Mouse (Mus musculus): ENCODE data around the gene Rho. TPM values are rescaled to one million over a fixed set of nuclear protein-coding genes. Genes with fewer than 3 reads are reported as not detected.

Rho gene
- polyA plus RNA-seq, 1 experiment from 2014 or later = 0.16 TPM

DNA sequence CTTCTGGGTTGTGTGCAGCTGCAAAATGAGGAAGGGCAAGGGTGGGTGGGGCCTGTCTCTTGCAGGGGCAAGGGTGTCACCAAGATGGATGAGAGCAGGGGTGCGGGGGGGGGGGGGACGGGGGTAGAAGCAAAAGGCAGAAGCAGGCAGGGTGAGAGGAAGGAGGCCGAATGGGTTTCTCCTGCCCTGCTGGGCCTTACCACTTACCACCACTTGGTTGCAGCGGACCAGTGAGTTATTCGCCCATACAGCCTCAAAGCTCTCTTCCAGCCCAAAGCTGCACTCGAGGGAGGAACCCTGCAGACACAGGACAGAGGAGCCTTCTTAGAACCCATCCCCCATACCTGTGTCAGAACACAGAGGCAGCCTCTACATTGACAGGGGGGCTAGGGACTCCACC lies 38.4 kb downstream of the Rho start:
- Histone ChIP-seq H3K9ac (ENCODE audit: low read depth, low read length) (no peak overlapping the region), H3K4me1 (ENCODE audit: control insufficient read depth, insufficient read depth, low read length) (peaks cover 24% of the 10 kb centered on the region), H3K36me3 (ENCODE audit: control insufficient read depth, insufficient read depth, low read length) (no peaks in the 10 kb centered on the region), H3K27me3 (ENCODE audit: control insufficient read depth, insufficient read depth, low read length) (no peaks in the 10 kb centered on the region; the same call in 1 of the 2 replicates), H3K4me2 (no peak overlapping the region), H3K9me3 (replicated peaks; ENCODE audit: control insufficient read depth, low read length) (no peaks in the 10 kb centered on the region), H3K4me3 (ENCODE audit: low read depth, low read length) (no peak overlapping the region), H3K27ac (ENCODE audit: low read depth, low read length) (no peak overlapping the region)
- WGBS (ENCODE audit: insufficient replicate concordance) = 66% methylated on average over 4 of the region's 6 CpGs
- no peak for ATAC-seq (replicated peaks; ENCODE audit: insufficient number of reproducible peaks, low FRiP score, low TSS enrichment)

DNA sequence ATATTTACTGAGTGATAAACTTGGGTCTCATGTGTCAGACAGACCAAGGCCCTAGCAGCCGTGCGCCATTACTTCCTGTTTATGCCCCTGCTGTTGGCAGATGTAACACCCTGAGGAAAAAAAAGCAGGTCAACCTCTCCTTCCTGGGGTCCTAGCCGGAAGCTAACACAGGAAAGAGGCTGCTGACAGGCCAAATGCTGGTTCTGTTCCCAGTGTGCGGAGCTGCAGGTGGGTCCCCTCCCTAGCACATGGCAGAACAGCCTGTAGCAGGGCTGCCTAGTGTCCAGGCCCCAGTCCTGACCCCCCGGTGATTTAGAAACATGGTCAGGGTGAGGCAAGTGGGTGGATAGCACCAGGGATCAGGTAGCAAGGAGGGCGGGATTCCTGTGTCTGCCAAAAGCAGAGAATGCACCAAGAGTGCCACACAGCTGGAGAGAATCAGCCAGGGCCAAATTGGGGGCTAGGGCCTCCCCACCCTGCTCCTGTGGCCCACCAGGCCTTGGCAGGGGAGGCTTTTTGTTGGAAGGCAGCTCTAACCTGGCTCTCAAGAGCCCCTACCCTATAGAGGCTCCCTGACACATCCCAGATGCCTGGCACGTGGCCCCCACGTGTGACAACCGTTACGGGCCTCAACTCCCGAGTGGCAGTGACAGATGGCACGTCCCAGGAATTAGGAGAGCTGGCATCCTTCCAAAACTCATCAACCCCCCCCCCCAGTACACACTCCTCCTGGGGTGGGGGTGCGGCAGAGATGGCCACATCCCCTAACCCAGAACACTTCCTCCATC lies 39.9 kb downstream of the Rho start:
- no peak for ATAC-seq (replicated peaks; ENCODE audit: insufficient number of reproducible peaks, low FRiP score, low TSS enrichment)
- no peak overlapping the region for H3K27ac ChIP-seq (ENCODE audit: low read depth, low read length)
- no peaks in the 10 kb centered on the region for H3K9me3 ChIP-seq (replicated peaks; ENCODE audit: control insufficient read depth, low read length)
- 38% methylated on average over 13 of the region's 13 CpGs for WGBS (ENCODE audit: insufficient replicate concordance)
- H3K4me1 ChIP-seq (ENCODE audit: control insufficient read depth, insufficient read depth, low read length) = peaks cover 27% of the 10 kb centered on the region
- no peaks in the 10 kb centered on the region; the same call in 1 of the 2 replicates for H3K27me3 ChIP-seq (ENCODE audit: control insufficient read depth, insufficient read depth, low read length)
- H3K36me3 ChIP-seq (ENCODE audit: control insufficient read depth, insufficient read depth, low read length) = no peaks in the 10 kb centered on the region
- no peak overlapping the region for H3K9ac ChIP-seq (ENCODE audit: low read depth, low read length)
- no peak overlapping the region for H3K4me3 ChIP-seq (ENCODE audit: low read depth, low read length)
- H3K4me2 ChIP-seq = no peak overlapping the region

DNA sequence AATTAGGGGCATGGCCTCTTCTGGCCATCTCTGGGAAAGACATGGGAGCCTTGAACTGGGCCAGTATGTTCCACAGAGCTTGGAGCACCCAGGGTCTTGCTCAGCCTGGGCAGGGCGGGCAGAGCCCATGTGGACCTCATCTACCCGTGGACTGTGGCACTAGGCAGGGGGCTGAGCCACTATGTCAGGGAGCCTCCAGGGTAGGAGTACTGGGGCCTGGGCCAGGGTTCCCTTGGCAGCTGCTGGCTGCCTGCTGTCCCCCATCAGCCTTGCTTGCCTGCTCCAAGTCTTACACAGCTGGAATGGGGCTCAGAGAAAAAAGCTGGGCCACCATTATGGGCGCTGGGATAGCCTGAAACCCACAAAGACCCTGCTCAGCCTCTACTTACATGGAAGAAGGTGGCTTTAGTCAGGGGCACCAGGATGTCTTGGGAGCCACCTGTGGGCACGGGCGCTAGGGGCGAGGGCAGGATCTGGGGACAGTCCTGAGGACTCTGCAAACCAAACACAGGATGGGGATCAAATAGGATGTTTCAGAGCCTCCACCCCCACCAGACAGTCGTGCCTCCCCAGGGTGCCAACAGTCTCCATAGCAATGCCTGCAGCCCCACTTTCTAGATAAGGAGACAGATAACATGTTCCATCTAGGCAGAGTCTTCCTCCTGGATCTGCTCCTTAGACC lies 40.7 kb downstream of the Rho start:
- Histone ChIP-seq H3K4me3 (ENCODE audit: low read depth, low read length) (no peak overlapping the region), H3K4me2 (no peak overlapping the region), H3K36me3 (ENCODE audit: control insufficient read depth, insufficient read depth, low read length) (no peaks in the 10 kb centered on the region), H3K9ac (ENCODE audit: low read depth, low read length) (no peak overlapping the region), H3K9me3 (replicated peaks; ENCODE audit: control insufficient read depth, low read length) (no peaks in the 10 kb centered on the region), H3K27ac (ENCODE audit: low read depth, low read length) (no peak overlapping the region), H3K4me1 (ENCODE audit: control insufficient read depth, insufficient read depth, low read length) (peaks cover 27% of the 10 kb centered on the region), H3K27me3 (ENCODE audit: control insufficient read depth, insufficient read depth, low read length) (no peaks in the 10 kb centered on the region; the same call in 1 of the 2 replicates)
- ATAC-seq (replicated peaks; ENCODE audit: insufficient number of reproducible peaks, low FRiP score, low TSS enrichment) = no peak
- 69% methylated on average over 7 of the region's 7 CpGs for WGBS (ENCODE audit: insufficient replicate concordance)

DNA sequence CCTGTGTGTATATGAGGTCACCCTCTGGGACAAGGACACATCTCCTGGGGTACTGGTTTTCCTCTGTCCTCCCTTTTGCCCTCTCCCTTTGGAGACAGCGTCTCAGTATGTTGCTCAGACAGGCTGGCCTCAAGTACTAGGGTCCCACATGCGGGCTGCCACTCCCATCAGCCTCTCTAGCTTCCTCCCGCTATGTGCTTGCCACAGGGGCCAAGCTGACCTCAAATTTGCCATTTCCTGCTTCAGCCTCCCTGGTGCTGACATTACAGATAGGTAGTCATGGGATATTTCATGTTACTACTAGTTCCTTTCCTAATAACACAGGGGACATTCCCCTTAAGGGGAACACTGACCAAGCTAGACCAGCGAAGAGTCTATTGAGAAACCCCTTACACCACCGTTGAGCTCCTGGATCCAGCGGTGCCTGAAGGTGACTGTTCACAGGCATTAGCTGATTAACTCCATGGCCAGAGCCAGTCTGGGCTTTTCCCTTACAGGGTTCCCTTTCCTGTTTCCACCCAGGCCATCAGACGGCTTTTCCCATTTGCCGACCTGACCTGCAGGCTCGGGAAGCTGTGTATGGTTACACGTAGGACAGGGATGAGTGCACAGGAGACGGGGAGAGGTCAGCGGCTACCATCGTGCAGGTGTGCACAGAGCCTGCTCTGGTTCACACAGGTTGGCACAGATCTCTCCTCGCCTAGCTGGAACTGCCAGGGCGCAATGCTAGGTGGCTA lies 41.8 kb downstream of the Rho start:
- ATAC-seq (replicated peaks; ENCODE audit: insufficient number of reproducible peaks, low FRiP score, low TSS enrichment) = no peak
- H3K36me3 ChIP-seq (ENCODE audit: control insufficient read depth, insufficient read depth, low read length) = no peaks in the 10 kb centered on the region
- H3K27me3 ChIP-seq (ENCODE audit: control insufficient read depth, insufficient read depth, low read length) = no peaks in the 10 kb centered on the region; the same call in 1 of the 2 replicates
- H3K27ac ChIP-seq (ENCODE audit: low read depth, low read length) = no peak overlapping the region
- H3K4me3 ChIP-seq (ENCODE audit: low read depth, low read length) = no peak overlapping the region
- peaks cover 32% of the 10 kb centered on the region for H3K4me1 ChIP-seq (ENCODE audit: control insufficient read depth, insufficient read depth, low read length)
- H3K9ac ChIP-seq (ENCODE audit: low read depth, low read length) = no peak overlapping the region
- WGBS (ENCODE audit: insufficient replicate concordance) = 82% methylated on average over 15 of the region's 15 CpGs
- H3K9me3 ChIP-seq (replicated peaks; ENCODE audit: control insufficient read depth, low read length) = no peaks in the 10 kb centered on the region
- no peak overlapping the region for H3K4me2 ChIP-seq

DNA sequence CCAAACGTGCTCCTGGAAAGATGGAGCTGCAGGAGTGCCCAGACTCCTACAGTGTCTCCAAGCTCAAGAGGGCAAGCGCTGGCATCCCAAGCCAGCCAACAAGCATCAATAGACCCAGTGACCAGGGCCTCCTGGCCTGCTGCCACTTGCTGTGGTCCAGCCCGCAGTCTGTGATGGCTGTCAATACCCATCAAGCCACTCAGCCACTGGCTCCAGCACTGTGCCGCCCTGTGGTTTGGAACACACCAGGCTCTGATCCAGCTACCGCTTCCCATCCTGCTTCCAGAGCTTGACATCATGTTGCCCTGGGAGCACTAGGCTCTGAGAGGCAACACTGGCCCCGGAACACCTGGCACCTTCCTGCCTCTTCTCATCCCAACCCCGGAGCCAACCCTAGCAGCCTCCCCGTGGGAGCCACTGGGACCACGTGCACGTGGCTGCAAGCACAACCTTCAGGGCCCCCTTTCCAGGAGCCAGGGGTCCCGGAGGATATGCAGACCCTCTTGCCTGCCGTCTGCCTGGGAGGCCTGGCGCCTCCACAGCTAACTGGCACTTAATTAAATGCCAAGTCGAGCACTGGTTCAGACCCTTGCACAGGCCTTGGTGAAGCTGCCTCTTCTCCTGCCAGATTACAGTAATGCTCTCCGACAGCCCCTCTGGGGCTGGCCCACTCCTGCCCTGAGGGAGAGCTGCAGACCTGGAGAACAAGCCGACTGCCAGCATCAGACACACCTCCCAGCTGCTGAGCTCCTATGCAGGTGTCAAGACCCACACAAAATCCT lies 42.5 kb downstream of the Rho start:
- Histone ChIP-seq H3K36me3 (ENCODE audit: control insufficient read depth, insufficient read depth, low read length) (no peaks in the 10 kb centered on the region), H3K9me3 (replicated peaks; ENCODE audit: control insufficient read depth, low read length) (no peaks in the 10 kb centered on the region), H3K4me3 (ENCODE audit: low read depth, low read length) (no peak overlapping the region), H3K4me1 (ENCODE audit: control insufficient read depth, insufficient read depth, low read length) (peaks cover 30% of the 10 kb centered on the region), H3K4me2 (no peak overlapping the region), H3K27me3 (ENCODE audit: control insufficient read depth, insufficient read depth, low read length) (no peaks in the 10 kb centered on the region; the same call in 1 of the 2 replicates), H3K27ac (ENCODE audit: low read depth, low read length) (no peak overlapping the region), H3K9ac (ENCODE audit: low read depth, low read length) (no peak overlapping the region)
- ATAC-seq (replicated peaks; ENCODE audit: insufficient number of reproducible peaks, low FRiP score, low TSS enrichment) = no peak
- whole genome bisulfite sequencing (ENCODE audit: insufficient replicate concordance) = 81% methylated on average over 16 of the region's 16 CpGs

DNA sequence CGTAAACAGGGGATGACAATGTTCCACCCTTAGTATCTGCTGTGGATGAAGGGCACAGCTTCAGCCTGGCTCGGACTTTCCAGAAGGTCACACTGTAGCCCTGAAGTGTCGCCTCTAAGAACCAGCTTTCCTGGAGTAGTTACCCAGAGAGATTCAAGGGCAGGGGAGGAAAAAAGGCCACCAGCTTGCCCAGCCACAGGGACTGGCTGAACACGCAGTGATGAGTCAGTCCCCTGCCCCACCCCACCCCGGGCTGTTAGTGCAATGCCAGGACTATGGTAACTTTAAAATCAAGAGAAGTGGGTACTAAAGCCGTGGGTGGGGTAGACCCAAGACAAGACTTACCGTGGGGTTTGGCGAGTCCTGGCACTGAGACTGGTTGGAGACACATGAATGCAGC lies 44.1 kb downstream of the Rho start:
- H3K27ac ChIP-seq (ENCODE audit: low read depth, low read length) = no peak overlapping the region
- no peaks in the 10 kb centered on the region; the same call in 1 of the 2 replicates for H3K27me3 ChIP-seq (ENCODE audit: control insufficient read depth, insufficient read depth, low read length)
- H3K4me3 ChIP-seq (ENCODE audit: low read depth, low read length) = no peak overlapping the region
- no peak for ATAC-seq (replicated peaks; ENCODE audit: insufficient number of reproducible peaks, low FRiP score, low TSS enrichment)
- no peaks in the 10 kb centered on the region for H3K36me3 ChIP-seq (ENCODE audit: control insufficient read depth, insufficient read depth, low read length)
- no peaks in the 10 kb centered on the region for H3K9me3 ChIP-seq (replicated peaks; ENCODE audit: control insufficient read depth, low read length)
- H3K4me2 ChIP-seq = no peak overlapping the region
- WGBS (ENCODE audit: insufficient replicate concordance) = 81% methylated on average over 8 of the region's 8 CpGs
- H3K9ac ChIP-seq (ENCODE audit: low read depth, low read length) = no peak overlapping the region
- peaks cover 38% of the 10 kb centered on the region for H3K4me1 ChIP-seq (ENCODE audit: control insufficient read depth, insufficient read depth, low read length)

DNA sequence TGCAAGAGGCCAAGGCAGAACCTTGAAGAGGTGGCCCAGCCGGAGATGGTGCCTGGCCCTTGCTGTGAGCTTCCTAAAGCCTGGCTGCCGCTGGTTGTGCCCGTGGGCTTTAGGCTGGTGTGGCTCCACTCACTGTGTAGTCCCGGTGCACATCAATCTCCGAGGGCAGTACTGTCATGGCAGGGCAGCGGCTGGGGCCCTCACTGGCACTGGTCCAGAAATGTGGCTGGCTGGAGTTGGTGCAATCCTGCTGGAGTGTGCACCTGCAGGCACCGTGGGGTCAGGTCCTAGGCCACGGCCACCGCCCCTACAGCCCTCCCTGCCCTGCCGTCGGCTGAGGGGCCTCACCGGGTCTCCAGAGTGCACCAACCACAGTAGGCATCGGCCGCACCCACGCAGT lies 46.3 kb downstream of the Rho start:
- no peak overlapping the region for H3K4me2 ChIP-seq
- H3K9me3 ChIP-seq (replicated peaks; ENCODE audit: control insufficient read depth, low read length) = no peaks in the 10 kb centered on the region
- WGBS (ENCODE audit: insufficient replicate concordance) = 89% methylated on average over 15 of the region's 15 CpGs
- H3K36me3 ChIP-seq (ENCODE audit: control insufficient read depth, insufficient read depth, low read length) = no peaks in the 10 kb centered on the region
- no peak overlapping the region for H3K9ac ChIP-seq (ENCODE audit: low read depth, low read length)
- peaks cover 19% of the 10 kb centered on the region for H3K4me1 ChIP-seq (ENCODE audit: control insufficient read depth, insufficient read depth, low read length)
- no peak overlapping the region for H3K4me3 ChIP-seq (ENCODE audit: low read depth, low read length)
- H3K27me3 ChIP-seq (ENCODE audit: control insufficient read depth, insufficient read depth, low read length) = no peaks in the 10 kb centered on the region; the same call in 1 of the 2 replicates
- no peak overlapping the region for H3K27ac ChIP-seq (ENCODE audit: low read depth, low read length)
- ATAC-seq (replicated peaks; ENCODE audit: insufficient number of reproducible peaks, low FRiP score, low TSS enrichment) = no peak

DNA sequence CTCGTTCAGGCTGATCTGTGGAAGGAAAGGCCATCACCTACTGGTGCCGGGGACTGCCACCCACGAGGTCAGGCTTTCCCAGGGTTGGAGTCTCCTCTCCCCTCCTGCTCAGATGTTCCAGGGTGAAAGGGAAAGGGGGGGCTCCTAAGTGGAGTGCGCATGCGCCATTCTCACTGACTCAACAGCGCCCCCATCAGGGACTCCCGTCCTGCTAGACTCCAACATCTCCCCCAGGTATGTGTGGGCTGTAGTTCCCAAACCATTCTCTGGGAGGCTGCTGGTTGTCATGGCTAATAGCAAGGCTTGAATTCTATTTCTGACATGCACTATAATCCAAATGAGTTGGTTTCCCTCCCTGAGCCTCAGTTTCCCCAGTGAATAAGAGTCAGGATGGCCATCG lies 47.0 kb downstream of the Rho start:
- no peak overlapping the region for H3K4me3 ChIP-seq (ENCODE audit: low read depth, low read length)
- ATAC-seq (replicated peaks; ENCODE audit: insufficient number of reproducible peaks, low FRiP score, low TSS enrichment) = no peak
- no peak overlapping the region for H3K27ac ChIP-seq (ENCODE audit: low read depth, low read length)
- peaks cover 22% of the 10 kb centered on the region for H3K4me1 ChIP-seq (ENCODE audit: control insufficient read depth, insufficient read depth, low read length)
- no peaks in the 10 kb centered on the region for H3K9me3 ChIP-seq (replicated peaks; ENCODE audit: control insufficient read depth, low read length)
- H3K36me3 ChIP-seq (ENCODE audit: control insufficient read depth, insufficient read depth, low read length) = no peaks in the 10 kb centered on the region
- no peaks in the 10 kb centered on the region; the same call in 1 of the 2 replicates for H3K27me3 ChIP-seq (ENCODE audit: control insufficient read depth, insufficient read depth, low read length)
- 63% methylated on average over 8 of the region's 8 CpGs for WGBS (ENCODE audit: insufficient replicate concordance)
- H3K4me2 ChIP-seq = no peak overlapping the region
- H3K9ac ChIP-seq (ENCODE audit: low read depth, low read length) = no peak overlapping the region
